Mouse (Mus musculus) embryonic facial prominence, embryonic 12.5 days (tissue): ENCODE data around the gene Myo5a. TPM values are rescaled to one million over a fixed set of nuclear protein-coding genes. Genes with fewer than 3 reads are reported as not detected.

ENCODE experiments used
- ATAC-seq: fragments of 200-750 bp; cut with Nextera tagmentation; 2 replicates; pipeline ENCODE4 v1.8.0; 2017; ENCODE audit not compliant: insufficient number of reproducible peaks, insufficient read depth, low FRiP score, low TSS enrichment
- H3K27ac ChIP-seq: fragments of 300-500 bp; sonication (generic); 2 replicates; pipeline ENCODE4 v1.5.1; 2016; ENCODE audit warnings: mild to moderate bottlenecking
- H3K27me3 ChIP-seq: fragments of 300-500 bp; sonication (generic); 2 replicates; pipeline ENCODE4 v1.6.1; 2016; ENCODE audit warnings: mild to moderate bottlenecking, moderate library complexity
- H3K36me3 ChIP-seq: fragments of 300-500 bp; sonication (generic); 2 replicates; pipeline ENCODE4 v1.6.1; 2016; ENCODE audit warnings: mild to moderate bottlenecking
- H3K4me1 ChIP-seq: fragments of 300-500 bp; sonication (generic); 2 replicates; pipeline ENCODE4 v1.6.1; 2016
- H3K4me2 ChIP-seq: fragments of 300-500 bp; sonication (generic); replicated peaks from 2 replicates; pipeline ENCODE4 v1.6.1; 2016; ENCODE audit warnings: mild to moderate bottlenecking, moderate library complexity
- H3K4me3 ChIP-seq: fragments of 300-500 bp; sonication (generic); 2 replicates; pipeline ENCODE4 v1.5.1; 2016; ENCODE audit warnings: mild to moderate bottlenecking
- H3K9ac ChIP-seq: fragments of 300-500 bp; sonication (generic); 2 replicates; pipeline ENCODE4 v1.6.1; 2016; ENCODE audit warnings: mild to moderate bottlenecking, moderate library complexity
- H3K9me3 ChIP-seq: fragments of 300-500 bp; sonication (generic); 2 replicates; pipeline ENCODE4 v1.6.1; 2016; ENCODE audit warnings: mild to moderate bottlenecking, moderate library complexity
- WGBS: fragments of 180-500 bp; shearing (Covaris S2); methylation state at CpG from one replicate; pipeline ENCODE4 v1.1.7; 2016; 5-methylcytosine and 5-hydroxymethylcytosine counted together
- polyA plus RNA-seq: library from polyadenylated mRNA; unstranded; fragments of >200 nt; fragmentation: Nextera tagmentation; extraction: Ambion mirVana; gene quantifications from 2 replicates; pipeline ENCODE4 v1.2.1, GENCODE M21; 2016

Gene Myo5a
- polyA plus RNA-seq, 1 experiment from 2014 or later, result 26.5 TPM

- Histone ChIP-seq H3K4me2 (no peak overlapping the region), H3K27me3 (no peaks in the 10 kb centered on the region), H3K27ac (no peak overlapping the region), H3K9ac (no peak overlapping the region), H3K9me3 (no peaks in the 10 kb centered on the region), H3K4me1 (0 out of 2 replicates have a peak, but pooled peaks cover 2% of the 10 kb centered on the region), H3K36me3 (peaks cover 20% of the 10 kb centered on the region), H3K4me3 (no peak overlapping the region)
- ATAC-seq, result no peak
- WGBS, result 85% methylated on average over 1 of the region's 1 CpGs
Observed at GRCm38 (mm10) chr9:75209246-75209645, 138.4 kb downstream of the Myo5a start.

- Histone ChIP-seq H3K36me3 (peaks cover 19% of the 10 kb centered on the region), H3K27me3 (no peaks in the 10 kb centered on the region), H3K9ac (no peak overlapping the region)
Observed at GRCm38 (mm10) chr9:75210269-75210668, 139.5 kb downstream of the Myo5a start.

GRCm38 (mm10) chr9:75214743-75215413 is 144.1 kb downstream of the Myo5a start:
- Histone ChIP-seq H3K27ac (no peak overlapping the region), H3K9ac (no peak overlapping the region), H3K4me1 (0 out of 2 replicates have a peak, but pooled peaks cover 2% of the 10 kb centered on the region), H3K4me2 (no peak overlapping the region), H3K36me3 (peaks cover 26% of the 10 kb centered on the region), H3K4me3 (no peak overlapping the region), H3K27me3 (no peaks in the 10 kb centered on the region), H3K9me3 (no peaks in the 10 kb centered on the region)
- WGBS, result 93% methylated on average over 11 of the region's 11 CpGs
- no peak for ATAC-seq

More at GRCm38 (mm10) chr9:75210269-75210668, 139.5 kb downstream of the Myo5a start:
- no peak overlapping the region for H3K4me3 ChIP-seq
- H3K27ac ChIP-seq, result no peak overlapping the region
- 60% methylated on average over 2 of the region's 2 CpGs for WGBS
- no peaks in the 10 kb centered on the region for H3K9me3 ChIP-seq
- H3K4me1 ChIP-seq, result 0 out of 2 replicates have a peak, but pooled peaks cover 2% of the 10 kb centered on the region
- ATAC-seq, result no peak
- H3K4me2 ChIP-seq, result no peak overlapping the region

- 79% methylated on average over 5 of the region's 5 CpGs for WGBS
- Histone ChIP-seq H3K4me1 (no peaks in the 10 kb centered on the region), H3K4me2 (no peak overlapping the region), H3K27me3 (no peaks in the 10 kb centered on the region), H3K4me3 (no peak overlapping the region), H3K36me3 (peaks cover 11% of the 10 kb centered on the region), H3K9ac (no peak overlapping the region), H3K9me3 (no peaks in the 10 kb centered on the region), H3K27ac (no peak overlapping the region)
- ATAC-seq, result no peak
Observed at GRCm38 (mm10) chr9:75219942-75220341, 149.1 kb downstream of the Myo5a start.

GRCm38 (mm10) chr9:75221420-75222287 is 150.8 kb downstream of the Myo5a start:
- H3K36me3 ChIP-seq, result 0 out of 2 replicates have a peak, but pooled peaks cover 3% of the 10 kb centered on the region
- ATAC-seq, result peak; percentile 67
- WGBS, result 70% methylated on average over 10 of the region's 10 CpGs
- no peaks in the 10 kb centered on the region for H3K27me3 ChIP-seq
- no peaks in the 10 kb centered on the region for H3K9me3 ChIP-seq
- no peak overlapping the region for H3K27ac ChIP-seq
- no peaks in the 10 kb centered on the region for H3K4me1 ChIP-seq
- no peak overlapping the region for H3K9ac ChIP-seq
- no peak overlapping the region for H3K4me3 ChIP-seq
- no peak overlapping the region for H3K4me2 ChIP-seq

GRCm38 (mm10) chr9:75231841-75232746 is 161.3 kb downstream of the Myo5a start, which contains the start of gene Myo5c:
Gene Myo5c, plus strand, starts transcription at chr9:75232020.
- ATAC-seq, result peak; percentile 61; the same call in 1 of the 2 replicates
- WGBS, result 2% methylated on average over 48 of the region's 48 CpGs
- H3K4me3 ChIP-seq, result peak within 1 kb of the TSS; percentile 42
- peak within 1 kb of the TSS; percentile 40; the same call in 1 of the 2 replicates for H3K9ac ChIP-seq
- H3K4me2 ChIP-seq, result peak within 1 kb of the TSS; percentile 74
- H3K4me1 ChIP-seq, result peaks cover 12% of the 10 kb centered on the region; the same call in 1 of the 2 replicates
- no peaks in the 10 kb centered on the region for H3K36me3 ChIP-seq
- no peak within 1 kb of the TSS for H3K27ac ChIP-seq
- H3K27me3 ChIP-seq, result peaks cover 38% of the 10 kb centered on the region
- H3K9me3 ChIP-seq, result no peaks in the 10 kb centered on the region

- no peak for ATAC-seq
- WGBS, result 22% methylated on average over 8 of the region's 8 CpGs
Observed at GRCm38 (mm10) chr9:75232860-75233259, 162.0 kb downstream of the Myo5a start.

GRCm38 (mm10) chr9:75234271-75234741 is 163.5 kb downstream of the Myo5a start:
- Histone ChIP-seq H3K4me3 (no peak overlapping the region), H3K27me3 (peaks cover 38% of the 10 kb centered on the region), H3K36me3 (no peaks in the 10 kb centered on the region), H3K9ac (no peak overlapping the region), H3K4me1 (peaks cover 12% of the 10 kb centered on the region; the same call in 1 of the 2 replicates), H3K4me2 (no peak overlapping the region), H3K9me3 (no peaks in the 10 kb centered on the region), H3K27ac (no peak overlapping the region)
- 28% methylated on average over 7 of the region's 7 CpGs for WGBS
- no peak for ATAC-seq

More at GRCm38 (mm10) chr9:75232860-75233259, 162.0 kb downstream of the Myo5a start:
- Histone ChIP-seq H3K9ac (no peak overlapping the region), H3K4me1 (peaks cover 12% of the 10 kb centered on the region; the same call in 1 of the 2 replicates), H3K36me3 (no peaks in the 10 kb centered on the region), H3K4me2 (no peak overlapping the region), H3K27me3 (peaks cover 38% of the 10 kb centered on the region), H3K9me3 (no peaks in the 10 kb centered on the region), H3K27ac (no peak overlapping the region), H3K4me3 (no peak overlapping the region)

GRCm38 (mm10) chr9:75234983-75235627 is 164.3 kb downstream of the Myo5a start:
- H3K4me2 ChIP-seq, result no peak overlapping the region
- H3K4me1 ChIP-seq, result peaks cover 12% of the 10 kb centered on the region; the same call in 1 of the 2 replicates
- H3K9ac ChIP-seq, result no peak overlapping the region
- ATAC-seq, result no peak
- no peak overlapping the region for H3K4me3 ChIP-seq
- H3K36me3 ChIP-seq, result no peaks in the 10 kb centered on the region
- no peaks in the 10 kb centered on the region for H3K9me3 ChIP-seq
- peaks cover 38% of the 10 kb centered on the region for H3K27me3 ChIP-seq
- no peak overlapping the region for H3K27ac ChIP-seq
- 65% methylated on average over 11 of the region's 12 CpGs for WGBS

- Histone ChIP-seq H3K9ac (no peak overlapping the region), H3K4me3 (no peak overlapping the region), H3K27ac (no peak overlapping the region), H3K4me2 (no peak overlapping the region), H3K9me3 (no peaks in the 10 kb centered on the region), H3K36me3 (no peaks in the 10 kb centered on the region), H3K27me3 (peaks cover 36% of the 10 kb centered on the region), H3K4me1 (peaks cover 12% of the 10 kb centered on the region; the same call in 1 of the 2 replicates)
- ATAC-seq, result no peak
- 45% methylated on average over 2 of the region's 2 CpGs for WGBS
Observed at GRCm38 (mm10) chr9:75235696-75236095, 164.9 kb downstream of the Myo5a start.
